Mouse (Mus musculus): Measurements from ENCODE around the gene Plcd3.

The Plcd3 gene

DNA sequence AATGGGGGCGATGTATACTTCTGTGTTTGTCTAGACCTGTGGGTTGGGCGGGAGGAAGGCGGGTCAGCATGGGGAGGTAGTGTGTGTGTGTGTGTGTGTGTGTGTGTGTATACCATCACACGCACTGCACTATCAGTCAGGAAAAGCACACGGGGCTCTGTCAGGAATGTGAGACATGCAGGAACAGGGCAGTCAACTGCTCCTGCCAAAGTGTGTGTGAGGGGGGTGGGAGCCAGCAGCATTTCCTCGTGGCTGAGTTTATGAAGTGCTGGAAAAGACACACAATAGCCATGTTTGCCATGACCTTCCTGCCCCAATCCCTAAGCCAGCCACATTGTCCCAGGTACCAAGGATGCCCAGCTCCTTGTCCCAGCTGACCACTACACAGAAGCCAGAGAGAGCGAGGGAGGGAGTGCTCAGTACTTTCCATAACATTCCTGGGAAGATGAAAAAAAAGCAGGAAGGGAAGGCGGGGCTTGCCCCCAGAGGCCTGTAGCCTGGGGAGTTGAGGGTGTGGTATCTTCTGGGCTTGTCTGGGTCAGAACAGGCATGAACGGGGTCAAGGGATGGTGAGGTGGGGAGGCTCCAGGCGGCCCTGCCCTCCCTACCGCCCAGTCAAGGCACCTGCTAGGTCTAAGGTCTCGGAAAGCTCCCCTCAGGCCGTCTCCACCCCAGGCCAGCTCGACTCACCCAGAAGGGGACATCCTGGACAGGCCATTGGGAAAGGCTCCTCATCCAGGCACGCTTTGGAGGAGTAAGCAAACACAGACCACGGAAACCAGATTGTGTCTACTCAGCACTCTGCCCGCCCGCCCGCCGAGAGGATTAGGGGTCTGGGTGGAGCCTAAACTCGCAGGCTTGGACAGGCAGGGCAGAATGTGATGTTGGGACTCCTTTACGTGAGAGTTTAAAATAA, 4.2 kb downstream of the Plcd3 start:
- DNase-seq = peak in 1 of 2 experiments; percentile 7

DNA sequence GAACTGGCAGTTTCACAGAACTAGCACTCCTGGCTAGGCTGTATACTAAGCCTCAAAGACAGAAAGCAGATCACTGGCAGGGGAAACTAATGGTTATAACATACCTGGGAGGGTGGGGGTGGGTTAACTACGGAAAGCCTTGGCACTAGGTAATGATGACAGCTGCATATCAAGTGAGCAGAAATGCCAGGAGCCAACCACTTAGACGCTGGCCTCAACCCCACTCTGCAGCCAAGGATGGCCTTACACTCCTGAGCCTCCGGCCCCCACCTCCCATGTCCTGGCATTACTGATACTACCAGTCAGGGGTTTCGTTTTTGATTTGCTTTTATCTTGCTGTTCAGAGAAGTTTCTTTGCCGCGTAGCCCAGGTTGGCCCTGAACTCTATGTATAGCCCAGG, 5.7 kb downstream of the Plcd3 start:
- no peak for DNase-seq

- no peak for DNase-seq
Measured at GRCm38 (mm10) chr11:103095107-103095670, 6.3 kb downstream of the Plcd3 start.

DNA sequence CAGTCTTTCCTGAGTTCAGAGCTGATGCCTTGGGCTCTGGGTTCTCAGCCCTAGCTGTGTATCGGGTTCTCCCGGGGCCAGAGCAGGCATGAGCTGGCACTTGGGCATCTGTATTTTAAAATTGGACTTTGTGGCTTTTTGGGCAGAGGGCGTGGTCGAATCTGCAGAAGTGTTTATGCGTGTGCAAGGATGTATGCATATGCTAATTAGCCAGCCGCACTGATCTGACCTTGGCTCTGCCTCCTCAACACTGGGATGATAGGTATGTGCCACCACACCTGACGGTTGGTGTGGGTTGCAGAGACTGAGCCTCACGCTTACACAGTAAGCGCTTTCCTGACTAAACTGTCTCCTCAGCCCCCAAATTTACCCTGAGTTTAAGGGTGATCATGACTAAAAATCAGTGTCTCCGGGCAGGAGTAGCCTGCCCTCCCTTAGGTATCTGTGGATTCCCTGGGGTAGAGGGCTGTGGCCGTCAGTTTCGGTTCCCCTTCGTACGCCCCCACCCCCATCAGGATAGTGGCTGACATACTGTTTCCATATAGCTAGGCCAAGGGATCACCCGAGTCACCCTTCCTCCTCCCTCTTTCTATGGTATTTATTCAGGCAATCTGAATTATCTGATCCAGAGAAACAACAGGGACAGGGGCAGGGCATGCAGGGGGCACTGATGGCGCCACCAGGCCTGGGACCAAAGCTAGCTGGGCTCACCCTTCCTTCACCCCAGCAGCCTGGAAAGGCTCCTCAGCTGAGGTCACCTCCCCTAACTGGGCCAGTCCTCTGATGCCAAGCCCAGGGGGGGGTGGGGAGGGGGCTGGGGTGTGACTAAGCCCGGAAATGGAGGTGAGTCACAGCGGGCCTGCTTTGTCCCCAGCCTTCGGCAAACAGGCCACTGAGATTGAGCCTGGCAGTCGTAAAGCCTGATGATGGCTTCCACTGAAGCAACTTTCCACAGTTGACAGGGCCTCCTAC, 7.3 kb downstream of the Plcd3 start:
- DNase-seq = no peak

DNA sequence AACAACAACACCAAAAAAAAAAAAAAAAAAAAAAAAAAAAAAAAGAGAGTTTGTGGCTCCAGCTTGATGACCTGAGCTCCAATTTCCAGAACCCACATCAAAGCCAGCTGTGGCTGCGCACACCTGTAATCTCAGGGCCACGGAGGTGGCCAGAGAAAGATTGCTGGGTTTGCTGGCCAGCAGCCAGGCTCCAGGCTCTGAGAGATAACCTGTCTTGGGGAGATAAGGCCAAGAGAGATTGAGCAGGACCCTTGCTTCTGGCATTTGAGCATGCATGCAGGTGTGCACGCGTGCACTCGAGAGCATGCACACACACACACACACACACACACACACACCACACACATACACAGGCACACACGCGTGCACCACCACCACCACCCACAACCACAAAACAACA, 8.2 kb downstream of the Plcd3 start:
- DNase-seq = no peak

- DNase-seq = no peak
Measured at GRCm38 (mm10) chr11:103081631-103082030, 19.8 kb downstream of the Plcd3 start.

- DNase-seq = no peak
Measured at GRCm38 (mm10) chr11:103080323-103081091, 21.0 kb downstream of the Plcd3 start.

GRCm38 (mm10) chr11:103078131-103078530, 23.3 kb downstream of the Plcd3 start:
- DNase-seq = no peak

GRCm38 (mm10) chr11:103076581-103076980, 24.9 kb downstream of the Plcd3 start:
- DNase-seq = no peak

- DNase-seq = peak; percentile 67 to 74
Measured at GRCm38 (mm10) chr11:103076010-103076409, 25.4 kb downstream of the Plcd3 start.

DNA sequence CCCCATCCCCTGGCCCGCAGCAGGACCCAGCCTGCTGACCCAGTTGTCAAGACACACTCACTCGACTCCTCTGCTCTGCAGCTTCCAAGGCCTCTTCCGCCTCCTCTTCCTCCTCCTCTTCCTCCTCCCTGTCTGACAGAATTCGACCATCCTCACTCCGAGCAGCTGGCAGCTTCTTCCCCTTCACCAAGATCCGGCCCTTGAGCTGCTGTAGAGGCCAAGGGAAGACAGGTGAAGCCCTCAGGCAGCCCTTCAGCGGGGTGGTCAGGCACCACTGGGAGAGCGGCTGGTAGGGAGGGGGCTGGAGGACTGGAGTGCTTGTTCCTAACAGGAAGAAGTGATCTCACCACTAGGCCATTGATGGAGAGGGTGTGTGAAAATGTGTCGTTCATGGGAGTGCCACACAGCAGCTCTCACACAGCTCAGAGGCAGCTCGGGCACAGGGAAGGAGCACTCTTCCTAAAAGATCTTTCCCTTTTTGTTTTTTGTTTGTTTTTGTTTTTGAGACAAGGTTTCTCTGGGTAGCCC, 26.6 kb downstream of the Plcd3 start:
- no peak for DNase-seq

DNA sequence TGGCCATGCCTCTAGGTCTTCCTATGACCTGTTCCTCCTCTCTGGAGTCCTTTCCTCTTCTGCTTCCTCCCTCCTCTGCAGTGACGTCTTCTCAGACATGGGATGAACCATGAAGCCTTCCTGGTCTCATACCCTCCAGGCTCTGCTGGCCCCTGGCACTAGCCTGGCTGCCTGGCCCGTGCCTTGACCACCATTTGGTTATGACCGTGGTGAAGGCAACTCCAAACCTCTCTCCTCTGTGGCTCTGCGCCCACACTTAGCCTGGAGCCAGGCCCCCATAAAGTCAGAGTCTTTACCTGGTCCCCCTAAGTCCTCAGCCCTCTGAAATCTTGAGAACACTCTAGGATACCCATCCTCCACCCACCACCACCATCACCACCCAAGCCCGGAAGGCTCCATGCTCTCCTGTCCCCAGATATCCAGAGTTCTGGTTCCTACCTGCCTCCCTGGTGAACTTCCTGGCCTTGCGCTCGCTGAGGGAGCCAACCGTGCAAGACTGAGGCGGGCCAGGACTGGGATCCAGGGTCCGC, 27.3 kb downstream of the Plcd3 start:
- DNase-seq = no peak

DNA sequence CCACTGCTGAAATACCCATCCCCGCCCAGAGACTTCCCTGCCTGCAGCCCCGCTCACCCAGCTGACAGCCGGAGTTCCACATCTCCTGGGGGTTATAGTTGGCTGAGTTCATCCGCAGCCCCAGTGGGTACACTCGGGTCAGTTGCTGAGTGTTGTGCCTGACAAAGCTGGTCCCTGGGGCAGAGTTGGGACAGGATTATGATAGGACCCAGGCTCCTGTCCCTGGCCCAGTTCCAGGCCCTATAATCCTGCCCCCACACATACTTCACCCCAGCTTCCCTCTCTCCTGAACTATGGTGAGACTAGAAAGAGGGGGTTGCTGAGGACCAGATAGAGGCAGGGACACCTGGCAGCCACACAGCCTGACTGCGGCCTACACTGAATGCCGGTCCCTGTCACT, 27.8 kb downstream of the Plcd3 start:
- no peak for DNase-seq

DNA sequence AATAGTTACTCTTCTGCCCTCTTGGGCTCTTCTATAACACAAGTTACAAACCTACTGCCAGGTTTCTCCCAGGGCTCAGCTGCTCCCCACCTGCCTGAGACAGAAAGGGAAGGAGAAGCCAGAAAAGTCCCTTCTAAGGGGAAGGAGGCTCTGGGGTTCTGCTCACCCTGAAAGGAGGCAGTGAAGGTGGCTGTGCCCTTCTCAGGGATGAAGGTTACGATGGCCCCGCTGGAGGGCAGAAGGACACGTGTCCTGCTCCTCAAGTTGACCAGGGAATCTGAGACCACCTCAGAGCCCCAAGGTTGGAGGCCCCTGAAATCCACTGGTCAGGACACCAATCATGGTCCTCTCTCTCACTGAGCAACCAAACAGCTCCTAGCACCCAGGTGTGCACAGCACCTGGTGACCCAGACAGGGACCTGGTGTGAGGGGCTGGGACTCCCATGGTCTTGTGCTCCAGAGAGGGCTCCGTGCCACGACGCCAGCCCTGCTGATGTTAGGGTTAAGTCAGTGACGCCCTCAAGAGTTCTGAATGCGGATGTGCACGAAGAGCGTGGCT, 31.1 kb downstream of the Plcd3 start:
- peak in 1 of 2 experiments; percentile 3 for DNase-seq

DNA sequence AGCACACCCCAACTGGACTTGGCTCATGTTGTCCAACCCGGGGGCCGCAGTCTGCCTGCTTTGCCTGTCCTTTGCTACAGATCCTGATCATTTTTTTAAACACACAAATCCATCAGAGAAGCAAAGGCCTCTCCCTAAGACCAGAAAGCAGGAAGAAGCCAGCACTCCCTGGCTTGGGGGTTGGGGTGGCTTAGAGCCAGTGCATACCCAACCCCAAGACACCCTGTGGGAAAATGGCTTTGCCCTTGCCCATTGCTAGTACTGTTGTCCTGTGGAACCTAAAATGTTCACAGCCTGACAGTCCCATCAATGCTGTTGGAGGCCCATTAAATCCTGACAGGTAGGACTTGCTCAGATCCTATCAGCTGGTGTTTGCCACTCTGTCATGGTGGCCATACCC, 31.7 kb downstream of the Plcd3 start:
- DNase-seq = peak in 1 of 2 experiments; percentile 1

- DNase-seq = no peak
Measured at GRCm38 (mm10) chr11:103068884-103069283, 32.6 kb downstream of the Plcd3 start.

DNA sequence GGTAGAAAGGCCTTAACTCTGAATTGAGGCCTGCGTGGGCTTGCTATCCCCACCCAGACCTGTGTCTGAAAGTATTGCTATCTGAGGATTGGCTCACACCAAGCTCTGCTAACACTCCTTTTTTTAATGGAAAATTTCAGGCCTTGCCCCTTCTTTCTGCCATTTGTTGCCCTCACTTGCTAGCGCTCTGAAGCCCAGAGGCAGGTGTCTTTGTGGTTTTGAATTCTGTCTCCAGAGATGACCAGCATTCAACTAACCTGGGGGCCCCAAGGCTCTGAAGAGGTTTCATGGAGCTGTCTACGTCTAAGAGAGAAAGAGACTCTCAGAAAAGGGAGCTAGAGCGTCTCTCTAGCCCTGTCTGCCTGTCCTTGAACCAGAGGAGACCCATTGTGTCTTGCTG, 33.2 kb downstream of the Plcd3 start:
- no peak for DNase-seq

- DNase-seq = peak; percentile 36 to 48
Measured at GRCm38 (mm10) chr11:103067457-103068001, 33.9 kb downstream of the Plcd3 start.

GRCm38 (mm10) chr11:103067051-103067361, 34.5 kb downstream of the Plcd3 start:
- DNase-seq = no peak

DNA sequence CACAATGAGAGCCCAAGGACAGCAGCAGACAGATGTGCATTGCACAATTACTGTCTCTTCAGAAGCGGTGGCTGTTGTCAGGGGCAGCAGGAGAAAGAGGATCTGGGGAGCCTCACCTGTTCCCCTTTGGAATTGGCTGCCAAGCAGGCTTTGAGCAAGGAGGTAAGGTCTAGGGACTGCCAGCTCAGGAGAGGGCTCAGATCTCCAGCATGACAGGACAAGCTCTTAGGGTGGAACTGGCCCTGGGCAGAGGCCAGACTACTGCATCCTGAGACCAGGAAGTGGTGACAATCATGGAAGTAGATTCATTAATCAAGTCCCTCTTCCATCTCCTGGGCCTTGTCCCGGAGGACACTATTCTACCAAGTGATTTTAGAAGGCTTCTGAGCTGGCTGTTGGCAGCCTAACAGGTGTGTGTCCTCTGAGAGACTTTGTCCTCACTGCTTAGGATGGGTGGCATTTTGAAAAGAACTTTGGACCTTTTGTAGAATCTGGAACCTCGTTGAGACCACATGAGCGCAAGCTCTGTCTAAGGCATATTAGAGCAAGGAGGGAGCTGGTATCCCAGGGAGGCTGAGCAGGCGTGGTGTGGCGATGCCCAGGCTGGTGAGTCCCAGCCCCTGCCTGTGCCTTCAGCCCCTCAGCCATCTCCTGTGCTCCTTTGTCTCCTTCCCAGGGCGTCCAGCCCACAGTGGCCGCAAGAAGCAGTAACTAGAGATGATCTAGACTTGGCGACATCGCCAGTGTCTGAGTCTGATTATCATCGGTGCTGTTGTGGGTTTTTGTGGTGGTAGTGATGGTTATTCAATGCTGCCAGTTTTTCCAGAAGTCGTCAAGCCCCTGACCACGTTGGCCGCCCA, 35.0 kb downstream of the Plcd3 start:
- no peak for DNase-seq
